Mouse (Mus musculus) spleen, adult 2 months (tissue): Measurements from ENCODE around the gene Med13. TPM values are rescaled to one million over a fixed set of nuclear protein-coding genes. Genes with fewer than 3 reads are reported as not detected.

Experiments
- DNase-seq, 2 experiments: peaks; one replicate each; pipeline versions ENCODE4 v3.0.0 to v3.0.0-alpha.2; 2012 to 2021; ENCODE audit warnings: low spot score in 2 of 2, low read depth in 1 of 2
- H3K27ac ChIP-seq: fragments of 200-500 bp; 2 replicates; pipeline ENCODE4 v1.5.1; 2012; ENCODE audit warnings: low read length, inconsistent platforms; ENCODE audit not compliant: insufficient read depth
- H3K27me3 ChIP-seq: fragments of 200-500 bp; 2 replicates; pipeline ENCODE4 v1.6.1; 2012; ENCODE audit warnings: mild to moderate bottlenecking, moderate library complexity, low read length, inconsistent platforms; ENCODE audit not compliant: control insufficient read depth, insufficient read depth
- H3K36me3 ChIP-seq: fragments of 200-500 bp; 2 replicates; pipeline ENCODE4 v1.6.1; 2012; ENCODE audit warnings: mild to moderate bottlenecking, low read length, inconsistent platforms; ENCODE audit not compliant: control insufficient read depth, insufficient read depth
- H3K4me1 ChIP-seq: fragments of 200-500 bp; 2 replicates; pipeline ENCODE4 v1.6.1; 2011; ENCODE audit warnings: inconsistent platforms; ENCODE audit not compliant: control insufficient read depth, insufficient read depth, insufficient read length
- H3K4me3 ChIP-seq: fragments of 200-500 bp; 2 replicates; pipeline ENCODE4 v1.5.1; 2011; ENCODE audit warnings: mild to moderate bottlenecking, inconsistent platforms; ENCODE audit not compliant: insufficient read depth, insufficient read length; ENCODE audit errors: extremely low read depth
- CTCF ChIP-seq: fragments of 200-500 bp; IDR thresholded peaks from 2 replicates; pipeline ENCODE4 v1.5.1; 2011; ENCODE audit warnings: mild to moderate bottlenecking, inconsistent platforms; ENCODE audit not compliant: insufficient read depth, insufficient read length, insufficient replicate concordance; ENCODE audit errors: extremely low read depth
- POLR2A ChIP-seq: fragments of 200-500 bp; IDR thresholded peaks from 2 replicates; pipeline ENCODE4 v1.6.1; 2011; ENCODE audit warnings: low read depth, low read length, inconsistent platforms
- WGBS: fragments of 180-500 bp; shearing (Covaris S2); methylation state at CpG from one replicate; pipeline ENCODE4 v1.1.7; 2018; 5-methylcytosine and 5-hydroxymethylcytosine counted together
- polyA plus RNA-seq: library from polyadenylated mRNA; depleted of rRNA; stranded (reverse); fragments of >200 nt; gene quantifications from 2 replicates; pipeline ENCODE4 v1.2.3, GENCODE M21; 2012

Gene Med13
- polyA plus RNA-seq, 1 experiment: 23.2 TPM

DNA sequence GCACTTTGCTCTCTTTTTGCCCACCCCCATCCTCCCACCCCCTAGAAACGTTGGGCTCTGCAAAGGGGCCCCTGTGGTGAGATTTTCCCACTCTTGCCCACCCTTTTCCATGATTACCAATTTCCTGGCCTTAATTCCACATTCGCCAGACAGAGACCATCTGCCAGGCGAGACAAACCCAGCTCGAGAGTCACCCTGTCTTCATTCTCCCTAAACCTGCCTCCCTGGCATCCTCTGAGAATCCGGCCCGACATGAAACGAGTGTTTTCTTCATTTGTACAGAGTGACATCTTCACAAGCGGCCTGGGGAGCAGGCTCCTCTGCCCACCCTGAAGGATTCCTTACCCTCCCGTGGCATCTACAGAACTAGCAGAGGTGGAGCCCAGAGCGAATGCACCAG lies 29.2 kb upstream of the Med13 start:
- Histone ChIP-seq H3K36me3 (no peaks in the 10 kb centered on the region), H3K27me3 (no peaks in the 10 kb centered on the region), H3K4me1 (peaks cover 24% of the 10 kb centered on the region; the same call in 1 of the 2 replicates), H3K27ac (peak overlapping the region; percentile 89), H3K4me3 (no peak overlapping the region)
- no peak for DNase-seq
- no peak for TF ChIP-seq CTCF
- WGBS: 81% methylated on average over 10 of the region's 10 CpGs

- H3K27me3 ChIP-seq: no peaks in the 10 kb centered on the region
- H3K4me3 ChIP-seq: peak overlapping the region; percentile 25
- DNase-seq: peak; percentile 67 to 70
- peaks cover 24% of the 10 kb centered on the region; the same call in 1 of the 2 replicates for H3K4me1 ChIP-seq
- WGBS: 15% methylated on average over 11 of the region's 11 CpGs
- TF ChIP-seq POLR2A: no peak
- no peak for TF ChIP-seq CTCF
- H3K27ac ChIP-seq: peak overlapping the region; percentile 90
- H3K36me3 ChIP-seq: no peaks in the 10 kb centered on the region
Observed at GRCm38 (mm10) chr11:86385710-86386282, 28.4 kb upstream of the Med13 start.

DNA sequence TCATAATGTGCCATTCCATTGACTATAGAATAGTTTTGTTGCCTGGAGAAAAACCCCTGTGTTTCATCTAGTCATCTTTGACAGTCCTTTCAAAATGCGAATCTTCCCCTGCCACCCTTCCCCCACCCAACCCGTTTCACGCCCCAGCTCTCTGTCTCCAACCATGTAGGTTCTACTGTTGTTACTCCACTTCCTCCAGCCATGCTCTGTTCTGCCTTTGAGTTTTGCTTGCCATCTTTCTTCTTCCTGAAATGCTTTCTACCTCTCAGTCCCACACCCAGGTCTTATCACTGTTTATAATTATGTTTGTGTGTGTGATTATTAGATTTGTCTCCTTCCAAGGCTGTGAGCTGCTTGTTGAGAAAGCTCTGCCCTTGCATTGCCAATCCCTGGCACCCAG lies 26.7 kb upstream of the Med13 start:
- no peaks in the 10 kb centered on the region for H3K36me3 ChIP-seq
- DNase-seq: peak in 1 of 2 experiments; percentile 65
- 25% methylated on average over 3 of the region's 3 CpGs for WGBS

DNA sequence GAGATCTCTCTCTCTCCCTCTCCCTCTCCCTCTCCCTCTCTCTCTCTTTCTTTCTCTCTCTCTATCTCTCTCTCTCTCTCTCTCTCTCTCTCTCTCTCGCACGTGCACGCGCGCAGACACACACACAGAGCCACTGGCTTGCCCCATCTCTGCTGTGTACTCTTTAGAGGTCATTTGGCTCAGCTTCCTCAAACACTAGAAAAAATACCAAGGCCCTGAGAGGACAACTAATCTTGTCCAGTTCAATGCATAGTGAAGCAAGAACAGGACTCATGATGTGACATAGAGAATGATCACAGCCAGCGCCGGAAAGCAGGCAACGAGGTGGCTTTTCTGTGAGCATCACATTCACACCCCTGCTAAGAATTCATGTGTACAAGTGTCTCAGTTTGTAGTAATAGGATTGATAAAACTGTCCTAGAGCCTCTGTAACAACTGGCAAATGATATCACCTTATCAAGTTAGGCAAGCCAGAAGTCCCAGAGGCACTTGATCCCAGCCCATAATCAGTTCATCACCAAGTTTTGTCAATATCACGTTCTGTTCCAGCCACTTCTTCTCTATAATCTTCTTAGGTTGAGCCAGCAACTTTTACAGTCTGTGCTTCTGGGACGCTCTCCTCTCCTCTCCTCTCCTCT lies 25.2 kb upstream of the Med13 start:
- TF ChIP-seq CTCF (no peak), POLR2A (no peak)
- Histone ChIP-seq H3K27ac (no peak overlapping the region), H3K36me3 (no peaks in the 10 kb centered on the region), H3K27me3 (no peaks in the 10 kb centered on the region), H3K4me3 (no peak overlapping the region), H3K4me1 (peaks cover 23% of the 10 kb centered on the region; the same call in 1 of the 2 replicates)
- no peak for DNase-seq
- WGBS: 95% methylated on average over 10 of the region's 10 CpGs

More for the DNA sequence above, 26.7 kb upstream of the Med13 start:
- H3K4me1 ChIP-seq: peaks cover 24% of the 10 kb centered on the region; the same call in 1 of the 2 replicates
- peak overlapping the region; percentile 58; the same call in 1 of the 2 replicates for H3K27ac ChIP-seq
- no peak overlapping the region for H3K4me3 ChIP-seq
- no peaks in the 10 kb centered on the region for H3K27me3 ChIP-seq
- no peak for TF ChIP-seq CTCF
- TF ChIP-seq POLR2A: no peak

DNA sequence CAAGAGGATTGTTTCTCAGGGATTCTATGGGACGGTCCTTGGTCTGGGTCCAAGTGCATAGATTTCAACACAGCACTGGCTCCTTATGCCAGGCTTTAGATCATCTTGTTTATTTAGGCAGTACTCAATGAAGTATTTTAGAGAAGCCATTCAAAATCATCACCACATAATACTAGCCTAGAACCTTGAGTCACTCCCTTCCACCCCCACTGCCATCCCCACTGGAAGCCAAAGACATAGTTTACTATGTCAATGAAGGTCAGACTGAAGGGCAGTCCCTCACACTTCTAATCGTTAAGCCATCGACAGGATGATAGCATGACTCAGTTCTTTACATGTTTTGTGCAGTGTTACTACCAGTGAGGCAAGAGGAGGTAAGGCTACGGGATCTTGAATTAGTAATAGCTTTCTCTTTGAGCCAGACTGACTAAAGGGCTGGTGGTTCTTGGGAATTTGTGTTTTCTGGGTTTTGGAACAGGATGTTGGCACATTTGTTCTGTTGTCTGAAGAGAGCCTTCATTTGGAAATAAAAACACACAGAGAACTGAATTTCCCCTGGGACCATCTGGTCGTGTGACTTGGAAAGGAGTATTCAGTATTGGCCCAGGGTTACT lies 24.2 kb upstream of the Med13 start:
- TF ChIP-seq POLR2A: no peak
- no peak for TF ChIP-seq CTCF
- Histone ChIP-seq H3K36me3 (no peaks in the 10 kb centered on the region), H3K4me3 (no peak overlapping the region), H3K4me1 (peaks cover 15% of the 10 kb centered on the region; the same call in 1 of the 2 replicates), H3K27ac (no peak overlapping the region), H3K27me3 (no peaks in the 10 kb centered on the region)
- 68% methylated on average over 5 of the region's 5 CpGs for WGBS
- no peak for DNase-seq

DNA sequence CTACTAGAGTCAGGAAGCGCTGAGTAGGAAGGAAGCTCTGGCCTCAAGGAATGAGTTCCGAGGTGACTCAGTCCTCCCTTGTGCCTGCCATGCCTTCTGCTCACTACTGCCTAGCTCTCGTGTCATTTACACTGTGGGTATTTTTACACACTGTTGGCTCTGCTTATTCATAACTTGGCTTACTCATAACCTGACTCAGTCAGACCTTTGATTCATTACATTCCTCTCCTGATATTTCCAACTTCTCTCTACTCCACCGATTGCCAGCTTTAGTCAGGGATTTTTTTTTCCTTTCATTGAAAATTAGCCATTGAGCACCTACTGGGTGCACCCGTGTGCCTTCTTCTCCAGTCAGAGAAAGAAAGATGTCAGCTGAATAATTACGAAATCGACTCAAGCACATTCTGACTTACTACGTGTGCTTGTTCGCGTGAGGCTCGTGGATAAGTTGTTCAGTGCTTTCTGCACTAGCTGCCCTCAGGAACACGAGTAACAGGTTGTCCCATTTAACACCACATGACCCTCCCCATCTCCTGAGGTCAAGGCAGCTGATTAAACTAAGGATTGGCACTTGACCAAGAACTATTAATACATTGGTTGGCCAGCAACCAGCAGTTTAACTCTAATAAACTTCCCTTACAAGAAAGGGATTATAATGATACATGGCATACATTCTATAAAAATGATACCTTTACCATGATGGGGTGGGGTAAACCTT lies 23.3 kb upstream of the Med13 start:
- no peaks in the 10 kb centered on the region for H3K27me3 ChIP-seq
- no peak overlapping the region for H3K4me3 ChIP-seq
- H3K27ac ChIP-seq: no peak overlapping the region
- TF ChIP-seq CTCF (no peak), POLR2A (no peak)
- no peak for DNase-seq
- no peaks in the 10 kb centered on the region for H3K36me3 ChIP-seq
- WGBS: 71% methylated on average over 12 of the region's 12 CpGs
- H3K4me1 ChIP-seq: peaks cover 10% of the 10 kb centered on the region; the same call in 1 of the 2 replicates
